Mouse (Mus musculus) liver, postnatal 0 days (tissue): ENCODE measurements around the gene Pimreg. TPM values are rescaled to one million over a fixed set of nuclear protein-coding genes. Genes with fewer than 3 reads are reported as not detected.

Source experiments
- ATAC-seq: fragments of 200-750 bp; cut with Nextera tagmentation; 2 replicates; pipeline ENCODE4 v1.8.0; 2017; ENCODE audit warnings: mild to moderate bottlenecking, moderate library complexity
- DNase-seq: peaks from one replicate; pipeline ENCODE4 v3.0.0-alpha.2; 2016
- H3K27ac ChIP-seq: fragments of 300-500 bp; sonication (generic); 2 replicates; pipeline ENCODE4 v1.5.1; 2014; ENCODE audit warnings: antibody characterized with exemption, moderate library complexity, mild to moderate bottlenecking, low read depth
- H3K27me3 ChIP-seq: fragments of 300-500 bp; sonication (generic); 2 replicates; pipeline ENCODE4 v1.6.1; 2014; ENCODE audit warnings: low read length, control low read depth, mixed read lengths; ENCODE audit not compliant: insufficient read depth
- H3K36me3 ChIP-seq: fragments of 300-500 bp; sonication (generic); replicated peaks from 2 replicates; pipeline ENCODE4 v1.6.1; 2014; ENCODE audit warnings: mild to moderate bottlenecking, control low read depth, low read length, moderate library complexity, mixed read lengths; ENCODE audit not compliant: insufficient read depth
- H3K4me1 ChIP-seq: fragments of 300-500 bp; sonication (generic); 2 replicates; pipeline ENCODE4 v1.6.1; 2014; ENCODE audit warnings: antibody characterized with exemption, mild to moderate bottlenecking, control low read depth; ENCODE audit not compliant: insufficient read depth
- H3K4me2 ChIP-seq: fragments of 300-500 bp; sonication (generic); 2 replicates; pipeline ENCODE4 v1.6.1; 2014; ENCODE audit warnings: low read depth, mild to moderate bottlenecking, low read length, moderate library complexity, mixed read lengths
- H3K4me3 ChIP-seq: fragments of 300-500 bp; sonication (generic); 2 replicates; pipeline ENCODE4 v1.5.1; 2014; ENCODE audit warnings: low read depth, low read length
- H3K9ac ChIP-seq: fragments of 300-500 bp; sonication (generic); replicated peaks from 2 replicates; pipeline ENCODE4 v1.6.1; 2014; ENCODE audit warnings: mild to moderate bottlenecking, moderate library complexity
- H3K9me3 ChIP-seq: fragments of 300-500 bp; sonication (generic); 2 replicates; pipeline ENCODE4 v1.6.1; 2016; ENCODE audit warnings: mild to moderate bottlenecking, control low read depth, low read length, mixed read lengths
- CTCF ChIP-seq: sonication (generic); IDR thresholded peaks from 2 replicates; pipeline ENCODE4 v1.5.1; 2016; ENCODE audit warnings: antibody characterized with exemption, low read depth
- EP300 ChIP-seq: IDR thresholded peaks from 2 replicates; pipeline ENCODE4 v1.6.1; 2016; ENCODE audit warnings: antibody characterized with exemption, low read depth, mild to moderate bottlenecking
- WGBS: fragments of 180-500 bp; shearing (Covaris S2); extraction: QIAGEN DNeasy Blood & Tissue Kit; methylation state at CpG from one replicate; pipeline ENCODE4 v1.1.7; 2014; ENCODE audit not compliant: insufficient replicate concordance; 5-methylcytosine and 5-hydroxymethylcytosine counted together
- polyA plus RNA-seq: library from polyadenylated mRNA; unstranded; fragments of >200 nt; fragmentation: Nextera tagmentation; extraction: Ambion mirVana; gene quantifications from 2 replicates; pipeline ENCODE4 v1.2.1, GENCODE M21; 2015

Pimreg gene
- polyA plus RNA-seq, 1 experiment from 2014 or later: 7.0 TPM

DNA sequence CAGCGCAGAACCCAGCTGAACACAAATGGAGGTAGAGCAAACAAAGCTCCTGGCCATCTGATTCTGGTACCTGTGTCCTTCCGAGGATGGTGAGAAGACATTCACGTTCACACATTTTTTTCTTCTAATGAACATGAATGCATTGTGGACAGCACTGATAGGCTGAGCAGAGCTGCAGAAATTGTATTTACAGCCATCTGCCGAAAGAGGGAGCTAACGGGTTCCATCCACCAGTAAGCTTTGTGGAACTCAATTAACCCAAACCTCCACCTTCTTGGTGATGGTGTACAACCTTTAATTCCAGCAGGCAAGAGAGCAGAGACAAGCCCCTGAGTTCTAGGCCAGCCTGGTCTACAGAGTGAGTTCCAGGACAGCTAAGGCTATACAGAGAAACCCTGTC lies 16.0 kb upstream of the Pimreg start:
- Histone ChIP-seq H3K36me3 (no peaks in the 10 kb centered on the region), H3K4me1 (no peaks in the 10 kb centered on the region), H3K27ac (no peak overlapping the region), H3K4me2 (no peak overlapping the region), H3K9ac (no peak overlapping the region), H3K4me3 (no peak overlapping the region), H3K27me3 (0 out of 2 replicates have a peak, but pooled peaks cover 3% of the 10 kb centered on the region), H3K9me3 (no peaks in the 10 kb centered on the region)
- 28% methylated on average over 5 of the region's 5 CpGs for WGBS
- no peak for ATAC-seq
- no peak for DNase-seq
- TF ChIP-seq EP300 (no peak), CTCF (peak; percentile 57)

GRCm38 (mm10) chr11:72026516-72026915 lies 15.3 kb upstream of the Pimreg start:
- Histone ChIP-seq H3K36me3 (no peaks in the 10 kb centered on the region), H3K9ac (no peak overlapping the region), H3K27me3 (0 out of 2 replicates have a peak, but pooled peaks cover 3% of the 10 kb centered on the region), H3K27ac (no peak overlapping the region), H3K4me3 (no peak overlapping the region), H3K9me3 (no peaks in the 10 kb centered on the region), H3K4me1 (no peaks in the 10 kb centered on the region), H3K4me2 (no peak overlapping the region)
- DNase-seq (no peak), ATAC-seq (no peak)
- WGBS: 81% methylated on average over 9 of the region's 9 CpGs
- TF ChIP-seq EP300: no peak
- TF ChIP-seq CTCF: no peak

DNA sequence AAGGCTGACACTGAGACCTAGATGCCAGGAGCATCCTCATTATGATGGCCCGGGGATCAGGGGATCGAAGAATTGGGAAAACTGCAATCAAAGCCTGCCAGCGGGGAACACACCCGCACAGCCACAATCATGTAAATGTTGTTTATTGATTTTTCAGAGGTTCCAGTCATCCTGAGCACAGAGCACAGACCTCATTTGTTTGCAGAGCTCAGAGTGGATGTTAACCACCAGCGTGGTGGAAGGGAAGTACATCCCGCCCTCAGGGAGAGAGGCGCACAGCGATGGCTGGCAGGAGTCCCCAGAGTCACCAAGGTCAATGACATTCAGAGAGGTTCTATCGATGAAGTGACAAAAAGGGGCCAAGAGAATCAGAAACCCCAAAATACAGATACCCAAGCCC lies 14.0 kb upstream of the Pimreg start:
- ATAC-seq: peak; percentile 89
- 62% methylated on average over 9 of the region's 9 CpGs for WGBS
- H3K9me3 ChIP-seq: no peaks in the 10 kb centered on the region

GRCm38 (mm10) chr11:72029143-72029542 lies 12.7 kb upstream of the Pimreg start:
- H3K36me3 ChIP-seq: no peaks in the 10 kb centered on the region
- H3K27me3 ChIP-seq: 0 out of 2 replicates have a peak, but pooled peaks cover 3% of the 10 kb centered on the region
- ATAC-seq (no peak), DNase-seq (no peak)
- peak; percentile 56 for TF ChIP-seq CTCF
- TF ChIP-seq EP300: no peak
- H3K4me1 ChIP-seq: no peaks in the 10 kb centered on the region
- H3K9ac ChIP-seq: no peak overlapping the region
- H3K4me2 ChIP-seq: no peak overlapping the region
- no peaks in the 10 kb centered on the region for H3K9me3 ChIP-seq
- WGBS: 29% methylated on average over 23 of the region's 23 CpGs
- no peak overlapping the region for H3K27ac ChIP-seq
- H3K4me3 ChIP-seq: no peak overlapping the region

More for the DNA sequence above, 14.0 kb upstream of the Pimreg start:
- TF ChIP-seq CTCF (no peak), EP300 (no peak)
- peak; percentile 34 for DNase-seq
- H3K27ac ChIP-seq: no peak overlapping the region
- H3K27me3 ChIP-seq: 0 out of 2 replicates have a peak, but pooled peaks cover 3% of the 10 kb centered on the region
- H3K4me3 ChIP-seq: no peak overlapping the region
- no peak overlapping the region for H3K4me2 ChIP-seq
- no peaks in the 10 kb centered on the region for H3K4me1 ChIP-seq
- no peak overlapping the region for H3K9ac ChIP-seq
- H3K36me3 ChIP-seq: no peaks in the 10 kb centered on the region

- DNase-seq (no peak), ATAC-seq (no peak)
- TF ChIP-seq EP300: no peak
- no peak for TF ChIP-seq CTCF
- no peaks in the 10 kb centered on the region for H3K9me3 ChIP-seq
- 75% methylated on average over 7 of the region's 7 CpGs for WGBS
- no peak overlapping the region for H3K27ac ChIP-seq
- no peak overlapping the region for H3K4me3 ChIP-seq
- no peaks in the 10 kb centered on the region for H3K4me1 ChIP-seq
- H3K9ac ChIP-seq: no peak overlapping the region
- 0 out of 2 replicates have a peak, but pooled peaks cover 3% of the 10 kb centered on the region for H3K27me3 ChIP-seq
- H3K36me3 ChIP-seq: no peaks in the 10 kb centered on the region
- no peak overlapping the region for H3K4me2 ChIP-seq
Observed at GRCm38 (mm10) chr11:72031353-72031752, 10.5 kb upstream of the Pimreg start.

DNA sequence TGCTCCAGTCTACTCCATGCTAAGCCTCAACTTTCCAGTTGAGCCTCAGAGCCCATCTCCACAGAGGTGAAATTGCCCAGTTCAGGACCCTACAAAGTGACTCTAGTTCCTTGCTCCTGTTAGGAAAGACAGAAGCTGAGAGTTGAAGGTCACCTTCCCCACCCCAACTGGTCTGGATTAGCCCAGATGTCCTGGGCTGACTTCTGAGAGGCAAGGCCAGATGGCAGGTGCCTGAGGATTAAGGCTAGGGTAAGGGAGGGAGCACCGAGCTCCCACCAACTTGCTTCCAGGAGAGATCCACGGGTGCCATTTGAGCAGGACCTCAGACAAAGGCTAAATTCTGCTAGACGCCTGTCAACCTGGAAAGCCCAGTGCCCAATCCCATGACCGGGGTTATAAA lies 9.7 kb upstream of the Pimreg start:
- ATAC-seq: no peak
- Histone ChIP-seq H3K27ac (no peak overlapping the region), H3K27me3 (0 out of 2 replicates have a peak, but pooled peaks cover 3% of the 10 kb centered on the region), H3K36me3 (no peaks in the 10 kb centered on the region), H3K9me3 (no peaks in the 10 kb centered on the region), H3K4me1 (no peaks in the 10 kb centered on the region), H3K4me2 (no peak overlapping the region), H3K9ac (no peak overlapping the region), H3K4me3 (no peak overlapping the region)
- TF ChIP-seq CTCF: no peak
- no peak for TF ChIP-seq EP300
- 67% methylated on average over 4 of the region's 4 CpGs for WGBS
- DNase-seq: no peak

DNA sequence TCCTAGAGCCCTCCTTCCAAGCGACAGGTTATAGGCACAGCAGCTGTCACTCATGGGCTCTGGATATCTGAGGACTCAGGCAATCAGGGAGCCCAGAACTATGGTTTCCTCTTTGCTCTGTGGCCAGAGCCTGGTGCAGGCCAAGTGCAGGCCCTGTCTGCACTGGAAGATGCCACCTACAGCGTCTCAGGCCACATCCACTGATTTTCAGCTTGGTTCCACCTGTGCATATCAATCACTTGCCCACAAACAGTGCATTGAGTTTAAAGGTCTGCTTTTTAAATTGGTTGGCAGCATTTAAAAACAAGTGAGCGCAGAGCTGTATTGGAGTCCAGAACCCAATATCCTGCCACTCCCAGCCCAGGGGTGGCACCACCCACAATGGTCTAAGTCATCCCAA lies 9.2 kb upstream of the Pimreg start:
- Histone ChIP-seq H3K9ac (no peak overlapping the region), H3K4me2 (no peak overlapping the region), H3K4me1 (no peaks in the 10 kb centered on the region), H3K9me3 (no peaks in the 10 kb centered on the region), H3K27ac (no peak overlapping the region), H3K27me3 (no peaks in the 10 kb centered on the region), H3K4me3 (no peak overlapping the region), H3K36me3 (no peaks in the 10 kb centered on the region)
- DNase-seq: no peak
- WGBS: 73% methylated on average over 3 of the region's 3 CpGs
- TF ChIP-seq EP300: no peak
- no peak for TF ChIP-seq CTCF
- ATAC-seq: no peak
